Comparison of ENCODE assay signal across 18 mouse cellular contexts in genomic region chr7:80770466-80770865, GRCm38 (mm10).
"Had no signal": no experiment of that assay in that cellular context is flagged by ENCODE, and none has a peak within 500 bp of the region (broad histone marks: within the 10 kb centered on the region; RNA-seq: fewer than 3 reads in every experiment).

No protein-coding gene starts in this region.

- H3K9me3 ChIP-seq: liver, embryonic 13.5 days; liver, embryonic 15.5 days; midbrain, embryonic 13.5 days; midbrain, embryonic 15.5 days; neural tube, embryonic 12.5 days; stomach, embryonic 15.5 days had no signal

- H3K27ac ChIP-seq: liver, embryonic 13.5 days; liver, embryonic 15.5 days; midbrain, embryonic 13.5 days; midbrain, embryonic 15.5 days; neural tube, embryonic 12.5 days; stomach, embryonic 15.5 days; stomach, postnatal 0 days had no signal

- H3K27me3 ChIP-seq: liver, embryonic 13.5 days; liver, embryonic 15.5 days; midbrain, embryonic 13.5 days; midbrain, embryonic 15.5 days; neural tube, embryonic 12.5 days; stomach, embryonic 15.5 days had no signal

- H3K4me2 ChIP-seq: liver, embryonic 13.5 days; liver, embryonic 15.5 days; lung, embryonic 14.5 days; midbrain, embryonic 11.5 days; midbrain, embryonic 13.5 days; midbrain, embryonic 15.5 days; neural tube, embryonic 12.5 days; stomach, embryonic 15.5 days had no signal

- H3K9ac ChIP-seq: liver, embryonic 13.5 days; liver, embryonic 15.5 days; lung, embryonic 14.5 days; midbrain, embryonic 13.5 days; midbrain, embryonic 15.5 days; neural tube, embryonic 12.5 days; stomach, embryonic 15.5 days had no signal

- H3K4me3 ChIP-seq: liver, embryonic 13.5 days; liver, embryonic 15.5 days; megakaryocyte, embryonic 14.5 days; midbrain, embryonic 13.5 days; midbrain, embryonic 15.5 days; neural tube, embryonic 12.5 days; stomach, embryonic 15.5 days had no signal

- ATAC-seq: midbrain, embryonic 13.5 days; midbrain, embryonic 15.5 days had no signal

- H3K36me3 ChIP-seq: midbrain, embryonic 15.5 days had no signal

- H3K4me1 ChIP-seq: liver, embryonic 13.5 days; neural tube, embryonic 12.5 days had no signal

- DNase-seq: liver, embryonic 13.5 days; lung, adult 18-20 months; lung, embryonic 14.5 days; lung, postnatal 14 days; lung, postnatal 36 days; right cerebral cortex, postnatal 25 days; right cerebral cortex, postnatal 4 days; spleen, adult 18-20 months; thymus, postnatal 14 days; thymus, postnatal 36 days had no signal
